Mouse (Mus musculus) left cerebral cortex, adult 2 months (tissue): Measurements from ENCODE around the gene Tnnc1. TPM values are rescaled to one million over a fixed set of nuclear protein-coding genes. Genes with fewer than 3 reads are reported as not detected.
A peak's percentile ranks its signal among the peaks of the same experiment; 100 is the strongest.

Source experiments
- DNase-seq, 2 experiments: peaks; one replicate each; pipeline ENCODE4 v3.0.0; 2021 to 2022; ENCODE audit warnings: low spot score in 2 of 2, mixed read lengths in 1 of 2; ENCODE audit errors: extremely low spot score in 1 of 2
- H3K27ac ChIP-seq: fragments of 200-600 bp; 2 replicates; pipeline ENCODE4 v1.8.1; 2022
- H3K4me3 ChIP-seq: fragments of 200-600 bp; 2 replicates; pipeline ENCODE4 v1.8.1; 2022
- CTCF ChIP-seq: fragments of 200-600 bp; IDR thresholded peaks from 2 replicates; pipeline ENCODE4 v1.8.1; 2022; ENCODE audit warnings: antibody characterized with exemption, mild to moderate bottlenecking, moderate library complexity
- intact Hi-C: fragments of 180-260 bp; cut with DNase I; formaldehyde crosslinking; loops from one replicate; pipeline ENCODE4 v1.15.1; 2025
- total RNA-seq, 2 experiments: library from RNA; stranded (reverse); gene quantifications; 2 replicates each; pipeline ENCODE4 v1.2.3; 2021

Tnnc1 gene
- total RNA-seq, 2 experiments from 2014 or later, result 33.8 to 37.7 TPM

DNA sequence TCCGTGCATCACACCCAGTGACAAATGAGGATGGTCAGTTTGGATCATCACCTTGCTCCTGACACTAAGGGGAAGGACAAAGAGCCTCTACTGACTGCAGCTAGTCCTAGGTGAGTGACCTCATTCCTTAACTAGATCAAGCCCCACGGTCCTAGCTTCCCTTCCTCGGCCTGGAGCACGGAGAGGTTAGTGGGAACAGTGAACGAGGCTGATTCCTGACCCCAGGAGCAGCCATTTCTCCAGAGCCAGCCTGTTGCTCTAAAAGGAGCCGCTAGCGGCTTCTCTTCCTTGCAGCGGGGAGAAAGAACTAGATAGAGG is 2.9 kb upstream of the Tnnc1 start:
- no peak for TF ChIP-seq CTCF
- H3K27ac ChIP-seq, result peak overlapping the region; percentile 91
- DNase-seq, result no peak
- intact Hi-C loops, result no loop called here
- H3K4me3 ChIP-seq, result peak overlapping the region; percentile 84

DNA sequence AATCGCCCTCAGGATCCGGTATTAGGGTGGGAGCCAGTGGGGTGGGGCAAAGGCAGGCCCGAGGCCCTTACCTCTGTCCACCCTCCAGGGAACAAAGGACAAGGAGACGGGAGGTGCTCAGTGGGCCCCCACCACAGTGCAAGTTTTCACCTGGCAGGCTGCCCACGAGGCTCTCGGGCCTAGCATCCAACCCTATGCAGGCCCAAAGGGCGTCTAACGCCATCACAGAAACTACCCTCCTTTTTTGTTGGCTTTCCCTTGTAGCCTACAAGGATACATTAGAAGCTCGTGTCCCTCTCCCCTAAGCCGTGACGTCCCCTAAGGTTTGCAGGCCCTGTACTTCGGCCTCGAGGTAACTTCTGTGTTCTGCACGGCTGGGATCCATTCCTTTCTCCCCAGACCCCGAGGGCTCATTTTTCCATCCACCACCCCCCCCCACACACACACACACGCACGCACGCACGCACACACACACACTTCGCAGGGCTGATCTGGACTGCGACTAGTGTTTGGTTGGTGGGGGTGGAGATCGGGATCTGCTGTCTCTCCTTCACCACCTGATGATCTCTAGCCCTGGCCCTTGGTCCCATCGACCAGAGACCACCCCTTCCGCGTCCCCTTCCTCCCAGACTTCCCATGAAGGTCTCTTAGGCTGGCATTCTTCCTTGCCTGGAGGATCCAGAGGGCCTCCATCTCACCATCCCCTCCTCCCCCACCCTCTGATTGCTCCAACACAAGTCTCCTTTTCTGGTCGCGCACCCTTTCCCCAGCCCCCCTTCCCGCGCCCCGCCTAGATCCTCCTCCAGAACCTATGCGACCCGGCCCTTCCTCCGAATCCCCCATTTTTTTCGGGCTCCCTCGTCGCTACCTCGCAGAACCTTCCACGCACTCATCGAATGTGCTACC is 2.3 kb upstream of the Tnnc1 start:
- peak overlapping the region; percentile 91 for H3K27ac ChIP-seq
- peak; percentile 32 to 39 for DNase-seq
- TF ChIP-seq CTCF, result no peak
- intact Hi-C loops, result loop anchor here (1.0 to 2.0 kb wide), 2 partner anchors 45 to 130 kb away; partner anchors contain the start of genes Bap1, Capn7 and Phf7
- H3K4me3 ChIP-seq, result peak overlapping the region; percentile 84

GRCm38 (mm10) chr14:31206472-31206981 is 1.6 kb upstream of the Tnnc1 start:
- intact Hi-C loops, result loop anchor here (1.0 to 2.0 kb wide), 2 partner anchors 44 to 130 kb away; partner anchors contain the start of genes Bap1, Capn7 and Phf7
- no peak for TF ChIP-seq CTCF
- DNase-seq, result peak; percentile 92 to 94
- Histone ChIP-seq H3K27ac (peak overlapping the region; percentile 91), H3K4me3 (peak overlapping the region; percentile 84)

DNA sequence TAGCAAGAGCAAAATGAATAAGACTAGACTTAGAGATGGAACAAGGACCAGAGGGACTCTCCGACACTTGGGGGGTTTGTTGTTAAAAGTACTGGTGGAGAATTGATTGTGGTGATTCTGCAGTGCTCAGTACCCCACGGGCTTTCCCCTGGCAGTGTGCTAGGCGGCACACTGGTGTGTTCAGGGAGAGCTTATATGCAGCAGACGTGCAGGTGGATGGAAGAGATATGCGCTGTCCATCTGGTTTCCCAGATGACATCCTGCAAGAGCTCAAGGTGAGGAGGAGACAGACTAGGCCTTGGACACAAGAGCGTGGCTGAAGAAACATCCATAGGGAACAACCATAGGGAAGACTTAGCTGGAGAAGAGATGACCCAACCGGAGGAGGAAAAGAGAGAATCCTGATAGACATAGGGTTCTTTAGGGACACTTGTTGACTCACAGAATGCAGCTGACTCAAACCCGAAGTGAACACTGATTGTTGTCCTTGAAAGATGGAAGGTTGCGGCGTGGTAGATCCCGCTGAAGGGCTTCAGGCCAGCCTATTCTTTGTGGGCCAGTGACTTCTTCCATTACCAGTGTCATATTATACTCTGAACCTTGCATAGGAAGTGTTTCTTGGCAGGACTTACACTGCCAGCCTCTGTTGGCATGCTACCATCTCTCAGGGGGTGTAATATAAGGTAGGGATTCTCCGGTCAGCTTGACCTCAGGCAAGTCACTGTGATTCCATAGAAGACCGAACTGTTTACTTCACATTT is 862 bp upstream of the Tnnc1 start:
- intact Hi-C loops, result loop anchor here (2.0 kb wide), 1 partner anchor 44 kb away; the partner anchor contains the start of genes Bap1 and Phf7

DNA sequence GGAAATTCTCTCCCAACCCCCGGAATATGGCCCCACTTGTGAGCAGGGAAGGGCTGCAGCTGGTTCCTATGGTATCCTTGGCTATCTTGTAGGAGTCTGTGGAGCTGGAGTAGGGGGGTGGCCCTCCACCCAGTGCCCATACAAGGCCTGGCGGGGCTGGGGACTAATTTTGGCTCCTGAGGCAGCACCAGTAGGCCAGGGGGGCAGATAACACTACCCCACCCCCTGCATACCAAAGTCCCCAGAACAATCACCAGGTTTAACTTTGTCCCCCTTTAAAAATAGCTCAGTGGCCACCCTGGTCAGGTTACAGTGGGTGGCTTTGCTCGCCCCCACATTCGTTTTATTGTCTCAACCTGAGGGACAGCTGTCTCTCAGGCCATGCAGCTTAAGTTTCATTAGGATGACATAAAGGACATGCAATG is 1.0 kb downstream of the Tnnc1 start:
- TF ChIP-seq CTCF, result no peak
- DNase-seq, result no peak
- Histone ChIP-seq H3K4me3 (no peak overlapping the region), H3K27ac (no peak overlapping the region)
- intact Hi-C loops, result no loop called here

More for the DNA sequence above, 862 bp upstream of the Tnnc1 start:
- DNase-seq, result no peak
- Histone ChIP-seq H3K27ac (peak overlapping the region; percentile 91), H3K4me3 (peak overlapping the region; percentile 84)
- no peak for TF ChIP-seq CTCF

- TF ChIP-seq CTCF, result no peak
- intact Hi-C loops, result no loop called here
Measured at GRCm38 (mm10) chr14:31211854-31212253, 3.7 kb downstream of the Tnnc1 start.

GRCm38 (mm10) chr14:31212499-31212898 is 4.4 kb downstream of the Tnnc1 start:
- Histone ChIP-seq H3K27ac (no peak overlapping the region), H3K4me3 (no peak overlapping the region)
- no peak for TF ChIP-seq CTCF
- no peak for DNase-seq
- intact Hi-C loops, result no loop called here

More at GRCm38 (mm10) chr14:31211854-31212253, 3.7 kb downstream of the Tnnc1 start:
- H3K4me3 ChIP-seq, result no peak overlapping the region
- DNase-seq, result no peak
- no peak overlapping the region for H3K27ac ChIP-seq

- DNase-seq, result no peak
- TF ChIP-seq CTCF, result no peak
- Histone ChIP-seq H3K4me3 (no peak overlapping the region), H3K27ac (no peak overlapping the region)
- intact Hi-C loops, result no loop called here
Measured at GRCm38 (mm10) chr14:31213868-31214267, 5.8 kb downstream of the Tnnc1 start.

GRCm38 (mm10) chr14:31214684-31215083 is 6.6 kb downstream of the Tnnc1 start:
- Histone ChIP-seq H3K27ac (no peak overlapping the region), H3K4me3 (no peak overlapping the region)
- intact Hi-C loops, result loop anchor here (1.0 kb wide), 1 partner anchor 20 kb away; no protein-coding TSS in a partner anchor
- no peak for DNase-seq
- no peak for TF ChIP-seq CTCF

DNA sequence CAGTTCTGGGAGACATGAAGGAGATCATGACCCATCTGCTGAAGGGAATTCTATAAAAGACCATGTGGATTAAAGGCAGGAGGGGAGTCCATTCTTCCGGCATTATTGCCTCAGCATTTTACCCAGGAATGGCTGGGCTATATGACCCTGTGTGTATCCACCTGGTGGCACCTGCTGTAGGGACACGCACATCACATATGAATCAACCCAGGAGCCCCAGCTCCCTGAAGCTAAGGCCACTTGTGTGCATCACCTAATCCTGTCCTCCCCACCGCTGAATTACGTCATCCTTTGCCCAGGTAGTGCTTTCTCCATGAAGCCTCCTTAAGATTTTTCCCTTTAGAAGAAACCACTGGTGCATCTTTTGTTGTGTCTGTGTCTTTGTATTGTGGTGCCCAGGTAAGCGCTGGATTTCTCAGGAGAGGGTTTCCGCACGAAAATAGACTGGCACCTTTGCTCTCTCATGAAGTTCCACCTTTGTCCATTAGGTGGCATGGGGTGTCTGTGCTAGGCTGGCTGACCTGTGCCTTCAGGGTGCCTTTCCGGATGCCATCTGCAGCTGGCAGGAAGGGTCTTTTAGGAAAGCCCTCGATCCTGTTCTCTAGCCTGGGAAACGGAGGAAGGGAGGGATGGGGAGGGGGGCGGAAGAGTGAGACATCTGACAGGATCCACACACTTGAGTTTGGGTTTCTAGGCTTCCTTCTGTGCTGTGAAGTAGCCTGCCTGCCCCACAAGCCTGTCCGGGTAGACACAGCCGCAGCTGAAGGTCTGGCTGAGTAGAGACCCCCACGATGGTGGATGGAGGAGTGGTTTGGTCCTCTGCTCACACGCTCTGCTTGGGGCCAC is 7.3 kb downstream of the Tnnc1 start:
- Histone ChIP-seq H3K4me3 (no peak overlapping the region), H3K27ac (no peak overlapping the region)
- intact Hi-C loops, result loop anchor here (1.0 kb wide), 1 partner anchor 19 kb away; no protein-coding TSS in a partner anchor
- peak; percentile 52 to 53 for DNase-seq
- peak; percentile 80 for TF ChIP-seq CTCF

DNA sequence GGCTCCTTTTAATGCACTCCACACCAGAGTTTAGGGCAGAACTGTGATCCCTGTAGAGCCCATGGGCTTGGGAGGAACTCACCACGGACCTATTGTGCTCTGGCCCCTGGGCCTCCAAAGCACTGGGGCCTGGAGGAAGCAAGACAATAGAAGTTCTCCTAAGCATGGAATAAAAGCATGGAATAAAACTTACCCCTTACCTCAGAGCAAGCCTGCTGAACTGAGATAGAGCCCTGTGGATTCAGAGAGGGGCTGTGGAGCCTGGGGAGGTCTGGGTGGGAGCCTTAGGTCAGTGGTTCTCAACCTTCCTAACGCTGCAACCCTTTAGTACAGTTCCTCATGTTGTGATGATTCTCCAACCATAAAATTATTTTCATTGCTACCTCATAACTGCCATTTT is 8.7 kb downstream of the Tnnc1 start, which contains the start of gene Nisch:
TSS of gene Nisch (minus strand) at position 101 of the 400 bp plus-strand sequence.
- intact Hi-C loops, result no loop called here
- TF ChIP-seq CTCF, result no peak
- 0 out of 2 replicates have a peak within 1 kb of the TSS, but pooled peaks have one; percentile 11 for H3K27ac ChIP-seq

More for the DNA sequence above, 8.7 kb downstream of the Tnnc1 start, which contains the start of gene Nisch:
- peak within 1 kb of the TSS; percentile 9; the same call in 1 of the 2 replicates for H3K4me3 ChIP-seq
- DNase-seq, result no peak
